ENCODE assay signal across 8 mouse cellular contexts in genomic region chr9:82976936-82977335, GRCm38 (mm10). TPM values are rescaled to one million over a fixed set of nuclear protein-coding genes. Genes with fewer than 3 reads are reported as not detected.
DNase-seq lines count a peak whose midpoint lies in the region; TF ChIP-seq lines count a peak whose summit lies in the region.

No protein-coding gene starts in this region.

- peak; percentile 5 for DNase-seq in gastrocnemius, postnatal 14 days
- DNase-seq in gastrocnemius, postnatal 36 days, result no peak
- peak; percentile 39 for DNase-seq in Muller cell, postnatal 12 days (ENCODE audit: inconsistent ontology term)
- DNase-seq in embryo, embryonic 9.5 days (ENCODE audit: extremely low spot score), result peak; percentile 50
- peak; percentile 15 to 37 for DNase-seq in heart, postnatal 14 days
- DNase-seq in limb, embryonic 10.5 days (ENCODE audit: low spot score), result peak; percentile 56
- DNase-seq in yolk sac, embryonic 10.5 days (ENCODE audit: low spot score), result no peak

- no peak for TF ChIP-seq CTCF in olfactory bulb, adult 2 months (IDR thresholded peaks at IDR 0.05; ENCODE audit: insufficient read depth, low read depth, low read length)

- no peaks in the 10 kb centered on the region for H3K9me3 ChIP-seq in limb, embryonic 10.5 days (replicated peaks)

- peak overlapping the region; percentile 99 for H3K27ac ChIP-seq in limb, embryonic 10.5 days
- peak overlapping the region; percentile 89 for H3K27ac ChIP-seq in olfactory bulb, adult 2 months (ENCODE audit: insufficient read depth, low read depth, low read length)

- TF ChIP-seq POLR2A in olfactory bulb, adult 2 months (IDR thresholded peaks at IDR 0.05; ENCODE audit: insufficient read depth, low read depth, low read length), result no peak

- 18% methylated on average over 5 of the region's 5 CpGs for WGBS in limb, embryonic 10.5 days
- 9% methylated on average over 5 of the region's 5 CpGs for WGBS in olfactory bulb, adult 2 months

- H3K4me3 ChIP-seq in limb, embryonic 10.5 days, result peak overlapping the region; percentile 90
- no peak overlapping the region; the same call in 1 of the 2 replicates for H3K4me3 ChIP-seq in olfactory bulb, adult 2 months (ENCODE audit: insufficient read depth, low read depth, low read length)

- intact Hi-C loops in gastrocnemius, postnatal 14 days (cut with DNase I; ENCODE audit: low total_unique reads), result no loop called here
- intact Hi-C loops in gastrocnemius, postnatal 36 days (cut with DNase I), result no loop called here
- intact Hi-C loops in heart, postnatal 14 days (cut with DNase I), result loop anchor here (5.0 kb wide), 1 partner anchor 470 kb away; no protein-coding TSS in a partner anchor

- no peaks in the 10 kb centered on the region; the same call in 1 of the 2 replicates for H3K36me3 ChIP-seq in limb, embryonic 10.5 days

- H3K27me3 ChIP-seq in limb, embryonic 10.5 days (ENCODE audit: low read depth, poor library complexity, severe bottlenecking), result no peaks in the 10 kb centered on the region

- H3K4me1 ChIP-seq in limb, embryonic 10.5 days, result peaks cover 20% of the 10 kb centered on the region
- no peaks in the 10 kb centered on the region for H3K4me1 ChIP-seq in olfactory bulb, adult 2 months (ENCODE audit: control insufficient read depth, insufficient read depth, low read length)

RNA-seq across cellular contexts. Expression of gene Phip, which starts 1.6 kb away (rescaled TPM):
- 10 to 100 TPM; 23.3 to 23.7 TPM for total RNA-seq in gastrocnemius, postnatal 14 days (2021)
- total RNA-seq in gastrocnemius, postnatal 36 days (2021), result 10 to 100 TPM; 19.9 to 27.8 TPM
- 10 to 100 TPM; 33.4 to 34.2 TPM for total RNA-seq in heart, postnatal 14 days (2021)
- polyA plus RNA-seq in limb, embryonic 10.5 days (2016; fragmentation: Nextera tagmentation; extraction: Ambion mirVana), result 113 and 130 TPM in 2 replicates
- 131 TPM in 1 of 2 replicates, not detected in the other for polyA plus RNA-seq in olfactory bulb, adult 2 months (2012; ENCODE audit: insufficient read depth, insufficient read length, low replicate concordance, missing spikeins)

Comparison
In these comparisons a context has a peak if more than half of its experiments do, and no peak if none do; other contexts are left out.
1. DNase-seq: peak in gastrocnemius, postnatal 14 days (single experiment), Muller cell, postnatal 12 days (single experiment), embryo, embryonic 9.5 days (single experiment), heart, postnatal 14 days (2 of 2) and limb, embryonic 10.5 days (single experiment); none in gastrocnemius, postnatal 36 days (0 of 2) and yolk sac, embryonic 10.5 days (single experiment).